Mouse (Mus musculus) embryo, embryonic 10 days (tissue): ENCODE measurements at regions not wholly inside any gene's neighbourhood (a gene's known extent, or its start where the extent isn't known, plus 50 kb on each side); places are given as distances from the start of the nearest gene placed in this dataset.

Source experiments
- DNase-seq: peaks from one replicate; pipeline ENCODE4 v3.0.0-alpha.2; 2015; ENCODE audit warnings: low spot score

DNA sequence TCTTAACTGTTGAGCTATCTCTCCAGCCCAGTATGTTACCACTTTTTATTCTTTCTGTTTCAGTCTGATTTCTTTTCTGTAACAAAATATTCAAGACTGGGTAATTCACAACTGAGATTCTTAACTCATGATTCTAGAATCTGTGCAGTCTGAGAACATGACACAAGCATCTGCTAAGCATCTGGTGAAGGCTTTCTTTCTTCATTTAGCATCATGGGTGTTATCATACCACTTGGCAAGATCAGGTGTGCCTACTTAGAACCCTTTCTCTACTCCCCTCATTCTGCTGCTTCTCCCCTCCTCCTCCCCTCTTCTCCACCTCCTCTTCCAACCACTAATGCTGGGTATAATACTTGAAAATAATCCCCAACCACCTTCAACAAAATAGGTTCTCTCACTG lies 62.1 kb upstream of the Pfn2 start:
- DNase-seq = no peak

DNA sequence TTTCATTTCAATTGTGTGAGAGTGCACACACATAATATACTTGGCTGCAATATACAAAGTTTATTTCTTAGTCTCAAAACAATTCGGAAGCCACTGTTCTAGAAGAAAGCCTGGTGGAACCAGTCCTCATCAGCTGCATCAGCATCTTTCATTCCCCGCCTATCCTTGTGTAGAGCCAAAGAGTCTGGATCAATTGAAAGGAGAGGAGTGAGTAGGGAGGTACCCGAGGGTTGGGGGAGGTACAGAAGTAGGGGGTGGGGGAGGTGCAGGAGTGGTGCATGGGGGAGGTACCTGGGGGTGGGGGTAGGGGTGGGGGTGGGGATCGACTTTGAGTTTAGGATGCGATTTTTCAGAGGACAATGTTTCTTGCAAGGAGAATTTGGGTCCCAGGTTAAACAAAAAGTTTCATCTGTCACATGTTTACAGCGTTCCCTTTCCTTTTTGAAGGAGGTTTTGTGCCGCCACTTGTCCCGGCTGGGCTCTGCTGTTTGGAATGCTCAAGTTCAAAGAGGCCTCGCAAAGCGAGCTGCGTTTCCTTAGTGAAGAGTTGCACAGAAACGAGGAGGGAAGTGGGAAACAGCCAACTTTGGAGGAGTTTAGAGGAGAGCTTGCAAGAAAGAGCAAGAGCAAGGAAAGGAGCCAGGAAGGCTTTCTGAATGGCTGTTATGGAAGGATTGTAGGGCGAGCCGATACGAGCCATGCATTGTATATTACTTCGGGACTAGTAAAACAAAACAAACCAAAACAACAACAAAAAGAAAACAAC lies 64.1 kb upstream of the Pfn2 start:
- DNase-seq = peak; percentile 37

DNA sequence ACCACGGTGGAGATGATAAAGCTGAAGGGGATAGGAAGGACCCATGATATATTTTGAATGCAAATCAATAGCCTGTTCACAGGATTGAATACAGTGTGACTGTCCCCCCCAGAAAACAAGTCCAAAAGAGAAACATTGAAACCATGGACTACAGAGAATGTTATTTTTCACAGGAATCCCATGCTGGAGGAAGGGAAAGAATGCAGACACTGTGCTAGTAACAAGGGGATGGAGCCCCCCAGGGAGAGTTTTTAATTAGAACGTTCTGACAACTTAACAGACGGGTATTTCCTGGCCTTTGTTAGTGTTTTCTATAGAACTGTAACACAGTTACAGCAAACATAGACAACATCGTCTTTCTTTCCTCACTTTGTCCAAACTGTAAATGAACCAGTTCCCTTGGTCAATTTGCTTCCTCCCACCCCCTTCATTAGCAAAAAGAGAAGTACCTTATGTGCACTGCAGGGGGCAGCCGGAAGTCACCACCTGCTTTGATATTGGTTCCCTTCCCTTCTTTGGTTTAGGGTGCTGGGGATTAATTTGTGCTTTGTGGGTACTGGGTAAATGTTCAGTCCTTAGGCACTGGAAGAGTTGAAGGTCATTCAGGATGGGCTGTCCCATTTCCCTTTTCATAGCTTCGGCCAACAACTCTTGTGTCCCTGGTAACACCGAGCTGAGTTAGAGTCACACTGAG lies 64.9 kb upstream of the Pfn2 start:
- no peak for DNase-seq

DNA sequence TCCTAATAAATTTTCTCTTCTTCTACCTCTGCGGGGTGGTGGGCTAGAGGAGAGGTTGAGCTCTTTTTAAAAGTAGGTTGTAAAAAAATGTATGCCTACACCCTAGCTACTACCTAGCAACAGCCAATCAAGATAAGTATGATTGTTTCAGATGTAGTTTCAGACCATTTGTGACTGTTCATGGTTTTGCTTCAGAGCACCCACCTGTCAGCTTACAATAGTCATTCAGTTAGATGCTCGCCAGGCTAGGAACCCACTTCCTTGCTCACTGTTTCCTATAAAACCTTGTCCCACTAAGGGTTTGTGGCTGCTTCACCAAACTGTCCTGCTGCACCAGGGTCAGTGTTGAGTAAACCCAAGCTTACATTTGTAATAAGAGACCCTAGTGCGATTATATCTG lies 66.8 kb upstream of the Pfn2 start:
- no peak for DNase-seq

DNA sequence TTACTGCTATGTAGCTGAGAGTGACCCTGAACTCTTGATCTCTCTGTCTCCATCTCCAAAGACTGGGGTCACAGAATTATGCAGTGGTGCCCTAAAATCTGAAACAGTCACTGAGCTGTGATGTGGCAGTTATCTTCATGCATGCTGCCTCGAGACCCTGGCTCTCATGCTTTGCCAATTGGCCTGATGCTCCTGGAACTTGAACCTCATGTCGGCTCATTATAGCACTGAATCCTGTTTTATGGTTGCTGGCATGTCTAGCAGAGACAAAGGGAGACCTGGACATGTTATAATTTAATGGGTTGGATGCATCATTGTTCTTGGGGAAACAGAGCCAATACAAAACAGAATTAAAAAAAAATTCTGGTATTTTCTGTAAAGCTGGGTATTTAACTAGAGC lies 71.0 kb upstream of the Pfn2 start:
- DNase-seq = no peak

DNA sequence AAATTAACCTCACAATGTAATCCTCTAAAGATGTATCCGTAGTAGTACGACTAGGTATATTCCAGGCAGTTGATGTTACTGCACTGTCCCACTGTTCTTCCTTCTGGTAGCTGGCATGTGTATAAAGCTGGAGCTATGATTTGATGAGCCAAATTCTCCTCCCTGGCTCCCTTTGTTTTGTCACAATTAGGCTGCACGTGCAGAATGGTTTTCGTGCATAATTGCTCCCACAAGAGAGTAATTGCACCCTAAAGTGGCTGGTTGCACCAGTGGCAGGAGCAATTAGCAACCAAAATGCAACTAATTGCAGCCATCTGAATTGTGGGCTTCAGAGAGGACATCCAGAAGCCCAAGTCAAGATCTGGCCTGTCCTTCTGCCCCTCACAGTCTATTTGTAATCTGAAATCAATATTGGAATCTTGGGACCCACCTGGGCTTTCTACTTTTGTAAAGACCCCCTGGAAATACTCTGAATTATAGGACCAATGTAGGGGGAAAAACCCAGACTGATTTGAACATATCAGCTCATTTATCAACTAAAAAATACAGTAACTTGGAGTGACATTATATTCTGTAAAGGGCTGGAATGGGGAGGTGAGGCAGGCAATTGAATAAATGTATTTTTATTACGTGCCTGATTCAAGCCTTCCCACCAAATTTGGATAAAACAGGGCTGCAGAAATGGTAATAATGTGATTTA lies 71.7 kb upstream of the Pfn2 start:
- no peak for DNase-seq

- DNase-seq = no peak
Observed at GRCm38 (mm10) chr3:57920090-57920432, 72.2 kb upstream of the Pfn2 start.

DNA sequence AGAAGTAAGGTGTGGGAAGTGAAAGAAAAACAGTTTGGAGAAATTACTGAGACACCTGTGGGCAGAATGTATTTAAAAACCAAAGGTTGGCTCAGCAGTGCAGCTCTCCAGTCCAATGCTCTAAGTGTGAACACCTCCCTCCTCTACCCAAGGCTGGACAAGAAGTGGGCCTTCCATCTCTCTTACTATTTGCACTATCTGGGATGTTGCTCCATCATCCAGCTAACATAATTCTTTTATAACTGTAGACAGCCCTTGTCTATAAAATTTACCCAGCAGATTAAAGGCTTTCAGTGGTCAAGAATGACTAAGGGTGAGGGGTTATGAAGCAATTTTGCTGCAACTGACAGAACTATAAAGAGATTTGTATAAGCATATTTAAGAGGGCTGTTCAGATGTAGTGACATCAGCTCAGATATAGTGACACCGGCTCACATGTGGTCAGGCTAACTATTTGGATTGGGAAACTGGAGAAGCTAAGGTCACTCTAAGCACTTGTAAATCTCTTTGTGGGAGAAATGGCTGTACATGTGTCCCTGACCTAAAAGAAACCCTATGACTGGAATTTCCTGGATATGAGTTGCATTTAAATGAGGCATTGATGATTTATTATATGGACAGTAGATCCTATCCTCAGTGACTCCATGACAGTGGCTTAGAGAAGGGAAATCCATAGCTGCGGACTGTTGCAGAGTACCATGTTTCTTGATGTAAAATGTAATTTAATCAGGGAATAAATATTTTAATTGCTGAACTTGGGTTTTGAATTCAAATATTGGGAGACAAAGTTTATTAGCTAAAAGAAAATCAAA lies 73.4 kb upstream of the Pfn2 start:
- no peak for DNase-seq

DNA sequence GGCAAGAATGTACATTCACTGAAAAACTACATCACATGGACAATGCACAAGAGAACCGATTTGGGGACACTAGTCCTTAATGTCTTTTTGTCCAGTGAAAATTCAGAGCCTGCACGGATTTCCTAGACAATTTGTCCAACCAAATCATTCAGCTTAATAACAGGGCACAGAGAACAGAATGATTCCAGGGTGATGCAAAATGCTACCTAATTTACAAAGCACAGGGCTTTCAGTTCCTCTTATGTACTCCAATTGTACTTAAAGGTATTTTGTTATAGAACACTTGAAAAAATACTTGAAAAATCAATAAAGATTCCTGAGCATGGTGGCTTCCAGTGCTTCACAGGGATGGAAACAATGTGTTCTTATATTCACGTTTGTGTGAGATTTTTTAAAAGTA lies 75.2 kb upstream of the Pfn2 start:
- DNase-seq = no peak

DNA sequence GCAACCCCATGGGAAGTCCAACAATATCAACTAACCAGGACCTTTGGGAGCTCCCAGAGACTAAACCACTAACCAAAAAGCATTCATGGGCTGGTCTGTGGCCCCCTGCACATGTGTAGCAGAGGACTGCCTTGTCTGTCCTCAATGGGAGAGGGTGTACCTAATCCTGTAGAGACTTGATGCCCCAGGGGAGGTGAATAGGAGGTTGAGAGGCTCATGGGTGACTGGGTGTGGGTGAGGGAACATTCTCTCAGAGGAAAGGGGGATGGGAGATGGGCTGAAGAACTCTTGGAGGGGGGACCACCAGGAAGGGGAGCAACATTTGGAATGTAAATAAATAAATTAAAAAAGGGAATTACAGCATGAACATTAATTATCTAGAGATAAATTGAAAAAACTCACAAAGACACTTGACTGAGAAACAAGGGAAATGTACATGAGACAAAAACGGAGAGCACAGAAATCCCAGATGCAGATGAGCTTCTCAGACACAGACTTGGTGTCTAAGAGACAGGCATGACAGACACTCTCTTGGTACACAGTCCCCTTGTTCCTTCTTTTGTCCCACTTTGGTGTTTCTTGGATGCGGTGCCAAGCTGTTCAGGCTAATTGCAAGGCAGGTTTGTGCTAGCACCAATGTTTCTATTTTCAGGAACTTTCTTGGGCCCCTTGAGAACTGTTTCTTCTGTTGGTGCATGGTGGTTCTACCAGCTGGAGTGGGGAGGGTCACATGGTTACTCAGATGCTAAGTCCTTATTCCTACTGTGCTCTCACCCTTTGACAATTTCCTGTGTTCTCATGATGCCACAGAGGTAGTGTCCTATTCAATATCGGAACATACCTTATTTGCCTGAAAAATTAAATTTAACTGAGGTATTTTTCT lies 85.0 kb upstream of the Pfn2 start:
- no peak for DNase-seq

GRCm38 (mm10) chr3:57935042-57935610 lies 87.2 kb upstream of the Pfn2 start:
- DNase-seq = no peak

DNA sequence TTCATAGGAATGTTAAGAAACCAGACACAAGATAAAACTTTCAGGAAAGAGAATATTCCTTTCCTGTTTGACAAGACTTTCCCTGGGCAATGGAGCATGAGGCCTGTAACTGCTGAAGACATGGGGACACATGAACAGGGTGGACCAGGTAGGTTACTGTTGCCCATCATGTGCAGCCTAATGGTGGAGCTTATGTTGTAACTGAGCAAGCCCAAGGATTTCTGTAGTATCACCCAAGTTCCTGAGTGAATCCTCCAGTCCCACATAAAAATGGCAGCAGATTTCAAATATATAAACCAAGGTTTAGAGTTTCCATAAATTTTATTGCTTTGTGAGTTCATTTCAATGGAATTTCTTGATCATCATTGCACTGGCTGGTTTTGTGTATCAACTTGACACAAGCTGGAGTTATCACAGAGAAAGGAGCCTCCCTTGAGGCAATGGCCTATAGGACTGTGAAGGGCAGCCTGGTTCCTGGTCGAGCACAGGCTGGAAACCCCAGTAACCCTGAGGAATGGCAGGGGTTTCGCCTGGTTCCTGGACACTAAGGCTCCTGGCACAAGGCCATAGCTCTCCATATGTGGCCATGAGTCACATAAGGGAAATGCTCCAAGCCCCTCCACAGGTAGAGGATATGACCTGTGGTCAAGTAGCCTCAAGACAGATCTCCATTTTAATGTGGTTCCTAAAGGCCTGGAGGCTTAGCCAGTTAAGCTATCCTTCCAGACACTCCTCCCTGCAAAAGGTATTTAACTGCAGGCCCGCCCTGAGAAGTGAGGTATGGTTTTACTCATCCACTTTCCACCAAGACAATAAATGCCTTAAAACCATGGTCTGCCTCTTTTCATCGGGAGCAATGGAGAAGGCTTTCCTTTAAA lies 92.9 kb upstream of the Pfn2 start:
- no peak for DNase-seq

DNA sequence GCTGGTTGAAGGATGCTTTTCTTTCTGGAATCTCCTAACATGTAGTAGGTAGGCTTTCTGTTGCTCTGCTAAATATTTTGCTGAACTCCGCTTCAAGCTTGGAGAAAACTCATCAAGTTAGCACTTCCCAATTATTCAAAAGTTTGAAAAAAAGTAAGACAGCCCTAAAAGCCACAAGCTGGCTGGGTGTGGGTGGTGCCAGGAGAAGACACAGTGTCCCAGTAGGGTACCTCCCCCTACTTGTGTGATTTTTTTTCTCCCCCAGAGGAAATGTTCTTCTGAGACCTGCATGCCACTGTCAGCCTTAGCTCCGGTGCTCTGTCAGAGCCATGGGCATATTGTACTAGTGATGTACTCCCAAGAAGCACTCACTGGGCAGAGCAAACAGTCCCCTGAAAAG lies 96.8 kb upstream of the Pfn2 start:
- DNase-seq = no peak

DNA sequence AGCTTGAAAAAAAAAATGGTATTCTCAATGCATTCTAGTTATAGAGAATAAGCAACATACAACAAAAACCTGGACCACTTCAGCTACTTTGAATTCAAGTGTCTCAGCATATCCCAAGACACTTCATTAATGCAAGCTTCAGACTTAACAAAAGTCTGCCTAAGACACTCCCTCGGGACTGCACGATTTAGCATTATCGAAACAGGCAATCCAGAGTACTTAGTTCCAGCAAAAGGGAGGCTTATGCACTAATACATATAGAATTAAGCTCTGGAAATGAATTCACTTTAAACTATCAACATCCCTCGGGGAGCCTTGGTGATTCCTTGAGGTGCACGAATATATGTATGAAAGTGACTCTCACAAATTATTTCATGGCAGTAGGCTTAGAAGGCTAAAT lies 97.9 kb upstream of the Pfn2 start:
- no peak for DNase-seq

DNA sequence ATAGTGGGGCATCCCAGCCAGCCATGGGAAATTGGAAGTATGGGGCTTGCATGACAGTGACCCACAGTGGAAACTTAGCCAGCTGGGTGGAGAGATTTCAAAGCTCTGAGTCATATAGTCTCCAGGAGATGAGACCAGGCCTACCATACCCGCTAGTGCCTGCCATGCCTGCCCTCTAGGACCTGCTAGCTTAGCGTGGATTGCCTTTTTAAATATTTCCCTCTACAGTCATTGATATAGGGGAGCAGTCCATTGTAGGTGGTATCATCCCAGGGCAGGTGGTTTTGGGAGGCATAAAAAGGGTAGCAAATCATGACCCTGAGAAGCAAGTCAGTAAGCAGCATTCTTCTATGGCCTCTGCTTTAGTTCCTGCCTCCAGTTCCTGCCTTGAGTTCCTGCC lies 99.5 kb upstream of the Pfn2 start:
- no peak for DNase-seq

DNA sequence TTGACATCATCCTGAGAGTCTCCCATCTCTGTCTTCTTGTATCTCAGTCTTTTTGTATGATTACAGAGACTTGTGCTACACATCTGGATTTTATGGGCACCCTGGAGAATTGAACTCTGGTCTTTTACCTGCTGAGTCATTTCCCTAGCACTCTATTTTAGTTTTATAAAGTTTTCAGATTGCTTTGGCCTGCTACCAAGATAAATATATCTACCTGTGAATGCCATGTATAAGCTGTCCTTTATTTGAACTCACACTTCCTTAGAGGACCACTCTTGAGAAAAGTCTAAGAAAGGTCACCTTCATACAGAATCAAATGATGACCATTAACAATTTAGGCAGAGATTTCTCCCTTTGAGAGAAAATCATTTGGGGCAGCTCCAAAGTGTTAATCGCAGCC lies 100.8 kb upstream of the Pfn2 start:
- no peak for DNase-seq

DNA sequence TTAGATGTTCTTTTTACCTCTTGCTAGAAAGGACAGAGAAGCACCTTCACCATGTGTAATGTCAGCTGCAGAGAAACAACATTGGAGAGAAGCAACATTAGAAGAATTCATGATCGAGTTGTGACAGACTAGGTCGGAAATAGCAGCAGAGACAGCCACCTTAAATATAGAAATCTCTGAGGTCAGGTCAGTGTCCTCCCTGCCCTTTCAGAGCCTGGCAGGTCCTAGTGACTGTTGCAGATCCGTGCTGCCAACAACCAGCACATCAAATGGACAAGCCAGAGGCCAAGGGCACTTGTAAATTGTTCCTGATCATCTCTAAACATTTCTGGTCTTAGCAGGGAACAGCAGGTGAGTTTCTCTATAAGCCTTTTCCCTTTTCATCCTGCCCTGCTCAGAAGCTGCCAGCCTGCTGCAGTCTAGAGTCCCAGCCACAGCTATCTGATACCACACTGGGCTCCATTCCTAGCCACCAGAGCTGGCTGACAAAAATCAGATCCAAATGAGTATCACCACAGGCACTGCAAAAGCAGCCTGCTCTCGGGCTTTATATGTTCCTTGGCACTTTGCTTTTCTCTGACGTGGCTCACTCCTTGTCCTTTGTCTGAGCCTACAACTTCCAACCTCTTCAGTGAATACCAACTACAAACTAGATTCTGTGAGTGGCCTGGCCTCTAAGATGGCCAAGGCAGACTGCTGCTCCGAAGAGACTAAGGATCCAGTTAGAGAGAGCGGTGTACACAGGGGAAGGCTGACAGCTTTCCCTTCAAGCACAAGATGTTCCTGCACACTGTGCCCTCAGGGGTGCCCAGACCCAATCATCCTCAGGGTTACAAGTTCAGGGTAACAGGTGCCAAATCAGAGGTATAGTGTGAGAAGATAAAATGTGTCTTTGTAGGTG lies 102.8 kb upstream of the Pfn2 start:
- DNase-seq = no peak

- no peak for DNase-seq
Observed at GRCm38 (mm10) chr3:57951438-57951837, 103.6 kb upstream of the Pfn2 start.

- no peak for DNase-seq
Observed at GRCm38 (mm10) chr3:57957352-57957751, 109.5 kb upstream of the Pfn2 start.
